Mouse (Mus musculus): ENCODE measurements at regions not wholly inside any gene's neighbourhood (a gene's known extent, or its start where the extent isn't known, plus 50 kb on each side); places are given as distances from the start of the nearest gene placed in this dataset.

DNA sequence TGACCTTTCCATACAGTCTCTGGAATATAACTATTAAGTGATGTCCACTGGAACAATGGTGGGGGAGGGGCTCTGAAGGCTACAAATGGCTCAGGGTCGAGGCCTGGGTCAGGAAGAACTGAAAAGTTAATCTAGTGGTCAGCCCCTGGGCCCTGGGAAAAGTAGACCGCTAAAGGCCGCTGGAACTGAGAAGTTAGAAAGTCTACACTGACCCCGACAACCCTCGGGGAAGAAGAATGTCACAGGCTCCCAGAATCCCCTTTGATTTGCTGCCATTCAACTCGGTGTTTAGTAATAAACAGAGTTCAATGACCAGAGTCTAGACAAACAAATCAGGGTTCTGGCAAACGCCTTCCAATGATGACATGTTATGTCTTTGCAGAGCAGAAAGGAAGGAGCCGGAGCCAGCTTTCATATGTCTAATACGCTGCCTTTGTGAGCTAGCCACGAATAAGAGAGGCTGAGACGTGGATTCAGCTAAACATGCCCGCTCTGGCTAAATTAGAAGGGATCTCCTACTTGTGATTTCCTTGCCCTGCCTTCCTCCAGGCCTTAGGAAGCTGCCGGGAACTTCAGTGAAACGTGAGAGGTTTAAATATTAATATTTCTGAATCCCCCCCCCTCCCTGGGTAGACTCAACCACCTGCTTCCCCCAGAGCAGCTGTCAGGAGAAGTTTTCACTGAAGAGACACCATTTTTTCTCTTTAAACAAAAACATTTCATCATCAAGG lies 134.8 kb downstream of the Enc1 start:
- TF ChIP-seq ZNF384 (IDR thresholded peaks at IDR 0.05; ENCODE audit: low read depth, low read length) (no peak), RAD21 (IDR thresholded peaks at IDR 0.05; ENCODE audit: low read depth, low read length) (no peak), MEF2A (IDR thresholded peaks at IDR 0.05; ENCODE audit: extremely low read depth, insufficient replicate concordance, low read depth, low read length, poor library complexity, severe bottlenecking) (no peak), POLR2A (IDR thresholded peaks at IDR 0.05; ENCODE audit: control insufficient read depth in 1 of 2, insufficient read depth in 1 of 2, low read depth in 1 of 2, low read length in 2 of 2, poor library complexity in 1 of 2) (no peak), ZKSCAN1 (IDR thresholded peaks at IDR 0.05; ENCODE audit: low read depth, low read length) (no peak), GABPA (IDR thresholded peaks at IDR 0.05; ENCODE audit: low read depth, low read length) (no peak)

Measured in MEL (cell line).